Mouse (Mus musculus) mesoderm, embryonic 11.5 days (tissue): ENCODE measurements at regions not wholly inside any gene's neighbourhood (a gene's known extent, or its start where the extent isn't known, plus 50 kb on each side); places are given as distances from the start of the nearest gene placed in this dataset.

ENCODE experiments used
- DNase-seq: peaks from one replicate; pipeline ENCODE4 v3.0.0-alpha.2; 2012; ENCODE audit warnings: low read depth, low spot score

DNA sequence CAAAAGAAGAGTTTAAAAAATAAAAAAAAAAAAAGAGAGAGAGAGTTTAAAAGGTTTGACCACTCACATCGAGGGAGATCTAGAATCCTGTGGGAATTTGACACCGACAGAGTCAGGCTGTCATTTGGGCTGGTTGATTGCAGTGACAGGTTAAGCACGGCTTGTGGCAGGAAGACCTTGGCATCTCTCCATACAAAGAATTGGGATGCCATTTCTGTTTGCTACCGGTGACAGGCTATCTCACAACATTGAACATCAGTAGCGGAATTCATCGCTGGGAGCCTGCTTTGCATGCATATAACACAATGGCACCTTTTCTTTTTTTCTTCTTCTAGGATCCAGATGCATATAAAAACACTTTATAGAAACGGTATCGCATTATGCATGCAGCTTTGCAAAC is 53.7 kb upstream of the Gm26657 start:
- DNase-seq: no peak

DNA sequence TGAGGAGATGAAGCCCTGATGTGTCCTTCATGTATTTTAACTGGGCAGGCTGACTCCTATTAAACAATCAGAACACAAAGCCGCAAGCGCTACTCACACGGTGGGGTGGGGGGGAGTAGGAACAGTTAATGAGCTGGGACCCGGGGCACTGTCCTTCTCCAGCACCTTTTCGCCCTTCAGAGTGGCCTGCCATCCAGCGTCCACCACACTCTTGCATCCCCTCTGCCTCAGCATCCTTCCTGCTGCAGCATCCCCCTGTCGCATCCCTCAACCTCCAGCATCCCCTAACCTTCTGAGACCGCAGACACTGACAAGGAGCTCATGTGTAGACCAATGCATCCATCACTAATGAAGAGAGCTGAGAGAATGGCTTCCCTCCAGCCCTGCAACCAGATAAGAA is 54.2 kb upstream of the Gm26657 start:
- no peak for DNase-seq

DNA sequence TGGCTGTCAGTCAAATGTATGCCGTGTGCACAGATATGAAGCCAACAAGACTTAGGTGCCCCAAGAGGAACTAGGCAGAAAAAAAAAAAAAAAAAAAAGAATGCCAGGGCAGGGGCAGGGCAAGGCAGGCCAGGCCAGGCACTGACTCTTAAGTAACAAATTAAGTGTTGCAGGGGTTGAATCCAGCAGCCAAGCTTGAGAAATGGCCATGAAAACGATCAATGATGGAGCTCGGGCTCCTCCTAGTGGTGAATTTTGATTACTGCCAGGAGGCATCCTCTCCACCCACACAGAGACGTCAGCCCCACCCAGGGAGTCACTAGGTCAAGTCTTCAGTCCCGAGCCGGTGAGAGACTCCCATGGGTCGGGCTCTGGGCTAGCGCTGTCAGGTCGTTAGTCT is 54.7 kb upstream of the Gm26657 start:
- peak; percentile 90 for DNase-seq

DNA sequence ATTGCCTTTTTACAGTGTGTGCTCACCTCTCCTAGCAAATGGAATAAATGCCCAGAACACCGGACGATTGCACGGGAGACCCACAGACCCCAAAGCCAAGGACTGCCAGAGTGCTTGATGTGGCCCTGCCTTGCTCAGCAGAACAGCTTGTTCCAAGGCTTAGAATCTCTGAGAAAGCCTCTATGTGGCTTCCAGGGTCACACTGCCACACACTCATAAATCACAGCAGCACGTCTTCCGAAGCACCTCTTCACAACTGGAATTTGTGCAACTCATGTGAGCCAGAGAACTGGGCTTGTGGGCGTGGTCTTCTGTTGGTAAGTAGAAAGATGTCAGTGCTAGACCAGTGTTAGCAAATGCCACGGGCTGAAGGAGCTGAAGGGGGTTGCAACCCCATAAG is 55.8 kb upstream of the Gm26657 start:
- no peak for DNase-seq

DNA sequence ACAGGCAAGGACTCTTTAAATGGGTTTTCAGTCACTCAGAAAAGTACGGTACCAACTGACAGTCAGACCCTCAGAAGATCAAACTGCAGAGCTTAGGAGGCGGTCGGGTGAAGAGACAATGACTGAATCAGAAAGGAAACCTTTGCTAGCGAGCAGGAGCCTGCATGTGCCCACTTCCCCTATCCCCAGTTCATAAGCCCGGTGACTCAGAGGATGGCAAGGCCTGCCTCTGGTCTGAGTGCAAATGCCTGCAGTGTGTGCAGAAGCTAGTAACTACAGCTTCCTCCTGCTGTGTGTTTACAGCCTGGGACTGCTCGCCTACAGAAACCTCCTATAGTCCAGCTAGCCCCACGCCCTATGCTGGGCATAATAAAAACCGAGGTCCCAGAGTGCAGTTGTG is 58.7 kb upstream of the Gm26657 start:
- DNase-seq: no peak

DNA sequence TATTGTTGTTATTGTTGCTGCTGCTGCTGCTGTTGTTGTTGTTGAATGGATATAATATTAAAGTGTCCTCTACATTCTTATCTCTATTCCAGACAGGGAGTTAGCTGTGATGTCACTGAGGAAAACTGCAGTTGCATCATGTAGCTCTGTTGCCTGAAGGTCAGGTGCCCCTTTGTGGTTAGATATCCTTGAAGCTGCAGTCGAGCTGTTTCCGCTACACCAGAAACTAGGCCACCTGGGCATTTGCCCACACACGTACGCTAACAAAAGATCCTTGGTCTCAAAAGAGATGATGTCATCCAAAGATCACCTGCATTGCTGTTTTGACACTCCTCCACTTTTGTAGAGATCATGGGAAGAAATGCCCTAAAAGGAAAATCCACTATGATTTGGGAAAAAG is 66.0 kb upstream of the Gm26657 start:
- no peak for DNase-seq

DNA sequence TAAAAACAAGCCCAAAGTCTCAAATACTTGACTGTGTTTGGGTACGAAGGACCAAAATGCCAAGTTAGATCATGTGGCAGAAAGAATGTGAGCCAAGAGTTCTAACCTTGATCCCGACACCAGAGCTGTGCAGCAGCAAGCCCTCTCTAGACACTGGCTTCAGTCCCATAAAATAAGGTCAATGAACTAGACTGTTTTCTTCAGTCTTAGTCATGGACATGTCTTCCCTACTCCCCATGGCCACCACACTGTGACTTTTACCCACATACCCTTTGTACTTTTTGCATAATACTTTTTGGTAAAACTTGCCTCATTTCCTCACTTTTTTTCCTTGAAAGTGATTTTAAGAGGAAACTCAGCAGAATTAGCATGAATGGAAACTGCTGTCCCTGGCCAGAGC is 74.9 kb upstream of the Gm26657 start:
- DNase-seq: no peak

DNA sequence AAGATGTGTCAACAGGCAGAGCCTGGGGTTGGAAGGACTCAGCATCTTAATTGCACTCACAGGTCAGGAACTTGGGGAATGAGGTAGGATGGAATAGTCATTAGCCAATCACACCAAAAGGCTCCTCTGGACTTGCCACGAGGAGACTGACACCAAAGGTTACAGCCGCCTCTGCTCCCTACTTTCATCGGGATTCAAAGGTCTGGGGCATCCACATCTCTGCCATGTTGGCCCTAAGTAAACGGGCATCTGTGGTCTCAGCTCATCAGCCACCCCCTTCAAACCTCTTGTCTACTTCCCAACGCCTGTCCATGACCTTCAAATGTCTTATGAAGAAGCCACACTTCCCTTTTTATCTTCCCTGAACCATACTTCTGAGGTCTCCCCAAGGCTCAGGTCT is 78.1 kb upstream of the Gm26657 start:
- no peak for DNase-seq

DNA sequence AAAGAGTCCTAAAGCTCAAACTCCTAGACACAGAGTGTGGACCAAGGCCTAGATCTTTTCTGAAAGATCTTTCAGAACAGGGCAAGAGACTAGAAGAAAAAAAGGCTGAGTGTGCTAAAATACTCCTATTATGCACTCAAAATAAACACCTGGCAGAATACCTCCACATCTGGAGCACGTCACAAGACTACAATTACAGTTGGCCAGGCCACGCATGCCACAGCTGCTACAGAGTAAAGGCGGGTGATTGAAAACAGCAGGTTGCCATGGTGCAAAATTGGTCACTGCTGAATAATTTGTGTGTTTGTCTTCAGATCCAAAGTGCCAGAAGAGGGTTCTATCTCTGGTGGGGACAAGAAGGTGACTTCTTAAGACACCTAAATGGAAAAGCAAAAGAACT is 82.8 kb upstream of the Gm26657 start:
- no peak for DNase-seq

DNA sequence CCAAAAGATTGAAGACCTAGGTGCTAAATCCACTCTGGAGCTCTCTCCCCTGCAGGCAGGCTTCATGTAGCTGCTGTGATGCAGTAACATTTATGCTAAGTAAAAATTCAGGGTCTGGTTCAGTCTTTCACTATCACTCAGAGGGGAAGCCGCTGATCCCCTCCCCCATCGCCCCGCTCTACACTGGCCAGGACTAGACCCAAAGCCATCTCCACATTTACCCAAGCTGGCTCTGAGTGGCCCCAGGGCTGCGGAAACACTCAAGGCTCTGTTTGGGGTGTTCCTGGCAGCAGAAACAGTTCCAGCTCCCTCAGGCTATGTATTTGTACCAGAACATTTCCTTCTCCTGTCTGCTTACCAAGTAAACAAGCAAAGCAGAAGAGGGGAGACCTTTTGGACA is 85.5 kb upstream of the Gm26657 start:
- no peak for DNase-seq

DNA sequence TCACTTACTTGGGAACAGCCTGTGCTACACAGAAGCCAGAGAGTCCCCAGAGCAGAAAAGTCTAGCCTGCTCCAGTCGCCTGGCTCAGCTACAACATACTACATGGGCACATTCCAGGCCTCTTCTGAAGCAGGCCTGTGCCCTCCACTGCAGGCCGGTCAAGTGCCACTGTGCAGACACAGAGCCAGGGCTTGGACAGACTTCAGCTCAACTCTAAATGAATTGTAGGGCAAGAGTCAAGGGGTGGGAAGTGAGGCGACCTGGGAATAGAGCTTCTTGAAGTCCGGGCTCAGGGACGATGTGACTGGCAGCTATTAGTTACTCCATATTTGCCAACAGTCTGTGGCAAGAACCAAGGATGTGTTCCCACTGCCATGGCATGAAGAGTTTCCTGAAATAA is 87.1 kb upstream of the Gm26657 start:
- DNase-seq: no peak

DNA sequence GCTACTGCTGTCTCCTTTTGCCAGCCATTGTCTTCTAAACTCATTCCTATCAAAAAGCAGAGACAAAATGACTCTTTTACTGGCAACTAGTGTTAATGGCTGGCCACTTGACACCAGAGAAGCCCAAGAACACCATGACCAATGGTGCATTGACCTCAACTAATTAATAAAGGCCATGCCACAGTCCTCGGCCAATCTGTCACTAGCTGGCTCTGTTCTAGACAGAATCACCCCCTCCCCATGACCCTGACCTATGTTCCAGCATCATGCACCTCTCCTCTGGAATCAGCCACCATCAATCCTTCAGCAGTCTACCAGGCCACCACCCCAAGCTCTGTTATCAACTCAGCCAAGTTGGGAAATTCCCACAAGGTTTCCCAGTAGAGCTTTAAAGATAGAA is 90.1 kb upstream of the Gm26657 start:
- no peak for DNase-seq

DNA sequence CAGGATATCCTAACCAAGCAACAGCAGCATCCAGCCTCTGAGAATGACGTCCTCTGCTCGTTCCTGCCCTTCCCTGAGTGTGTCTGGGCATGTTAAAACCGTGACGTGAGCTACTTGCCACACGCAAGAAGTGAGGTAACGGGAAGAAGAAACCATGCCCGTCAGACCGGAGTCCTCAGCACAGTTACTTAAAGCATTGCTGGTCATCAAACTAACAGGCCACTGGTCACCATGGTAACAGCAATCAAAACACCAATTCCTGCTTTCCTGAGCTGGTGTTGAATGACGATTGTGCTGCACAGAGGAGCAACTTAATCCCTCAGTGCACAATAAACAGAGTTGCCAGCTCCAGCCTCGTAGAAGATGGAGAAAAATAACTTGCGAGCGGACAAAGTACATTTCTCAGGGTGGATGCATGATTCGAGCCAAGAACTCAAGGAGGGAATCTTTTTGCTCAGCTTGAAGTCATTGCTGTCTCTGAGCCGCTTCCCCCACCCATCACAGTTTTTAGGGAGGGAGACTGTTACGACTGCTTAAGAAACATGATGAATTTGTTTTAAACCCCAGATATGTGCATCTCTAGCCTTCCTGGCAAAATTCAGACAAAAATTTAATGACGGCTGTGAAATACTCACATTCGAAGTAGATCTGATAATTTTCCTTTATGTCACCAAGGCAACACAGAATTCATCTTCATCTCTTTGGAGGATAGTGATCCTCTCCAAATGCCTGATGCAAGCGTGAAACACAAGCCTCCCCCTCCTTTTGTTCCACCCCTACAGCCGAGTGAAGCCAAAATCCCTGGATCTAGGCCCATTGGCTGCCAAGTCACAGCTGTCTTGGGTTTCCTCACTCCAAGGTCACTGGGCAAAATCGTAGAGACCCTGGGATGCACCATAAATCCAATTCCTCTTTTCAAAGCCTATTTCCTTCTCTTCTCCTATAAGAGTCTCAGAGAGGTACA is 95.6 kb upstream of the Gm26657 start:
- peak; percentile 85 for DNase-seq

DNA sequence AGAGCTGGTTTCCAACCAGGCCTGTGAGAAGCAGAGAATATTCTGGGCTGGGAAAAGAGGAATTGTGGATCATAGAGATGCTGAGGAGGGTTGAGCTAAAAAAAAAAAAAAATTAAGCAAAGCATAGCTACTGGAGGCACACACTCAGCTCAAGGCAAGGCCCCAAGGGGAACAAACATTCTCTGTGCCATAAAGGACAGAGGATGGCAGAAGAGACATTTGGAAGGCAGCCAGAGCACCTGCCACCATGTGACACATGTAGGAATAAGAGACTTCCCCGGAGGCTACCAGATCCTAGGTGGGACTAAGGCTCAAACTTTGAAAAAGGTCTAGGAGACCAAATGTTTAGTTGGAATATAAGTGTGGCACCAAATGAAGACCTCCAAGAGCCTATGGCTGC is 96.4 kb upstream of the Gm26657 start:
- no peak for DNase-seq

DNA sequence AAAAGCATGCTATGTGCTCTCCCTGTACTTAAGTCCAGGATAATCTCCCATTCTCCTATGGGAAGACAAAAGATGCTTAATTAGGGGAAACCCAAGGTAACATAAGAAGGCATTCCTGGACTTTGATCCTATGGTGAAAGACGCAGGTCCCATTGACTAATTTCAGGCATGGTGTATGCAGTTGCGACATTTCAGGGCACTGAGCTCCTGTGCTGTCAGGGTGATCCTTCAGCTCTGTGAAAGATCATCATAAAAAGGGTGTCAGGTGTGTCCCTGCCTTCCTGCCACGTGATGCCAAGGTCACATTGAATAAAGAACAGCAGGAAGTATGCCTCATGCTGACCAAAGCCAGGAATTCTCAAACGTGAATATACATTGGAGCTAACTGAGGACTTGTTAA is 100.2 kb upstream of the Gm26657 start:
- no peak for DNase-seq

DNA sequence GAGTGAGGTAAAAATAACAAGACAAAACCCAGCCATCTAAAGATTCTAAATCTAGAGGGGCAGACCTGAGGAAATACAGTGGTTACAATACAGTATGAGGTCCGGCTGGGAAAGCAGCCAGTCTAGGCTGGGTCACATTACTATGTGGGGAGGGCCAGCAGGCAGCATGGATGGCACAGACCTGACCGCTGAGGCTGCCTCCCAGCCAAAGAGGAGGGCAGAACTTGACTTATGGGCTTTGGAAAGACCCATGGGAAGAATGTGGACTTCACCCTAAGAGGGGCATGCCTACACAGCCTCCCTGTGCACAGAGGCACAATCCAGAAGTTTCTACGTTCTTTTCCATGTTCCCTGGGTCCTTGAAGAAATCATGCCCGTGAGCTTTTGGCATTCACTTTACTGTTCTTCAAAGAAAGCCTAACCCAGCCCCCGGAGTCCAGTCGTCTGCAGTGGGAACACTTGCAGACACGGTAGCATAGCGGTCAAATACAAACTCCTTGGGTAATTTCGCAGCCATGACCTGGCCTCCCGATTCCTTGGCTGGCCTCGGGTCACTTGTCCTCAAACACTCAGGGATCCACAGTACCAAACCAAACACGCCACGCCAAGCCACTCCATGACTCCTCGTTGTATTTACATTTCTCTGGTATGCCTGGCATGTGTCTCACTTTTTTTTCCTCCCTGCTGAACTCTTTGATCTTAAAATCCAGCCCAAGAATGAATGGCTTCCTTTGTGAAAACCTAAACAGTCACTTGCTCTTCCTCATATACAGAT is 101.0 kb upstream of the Gm26657 start:
- DNase-seq: peak; percentile 68

DNA sequence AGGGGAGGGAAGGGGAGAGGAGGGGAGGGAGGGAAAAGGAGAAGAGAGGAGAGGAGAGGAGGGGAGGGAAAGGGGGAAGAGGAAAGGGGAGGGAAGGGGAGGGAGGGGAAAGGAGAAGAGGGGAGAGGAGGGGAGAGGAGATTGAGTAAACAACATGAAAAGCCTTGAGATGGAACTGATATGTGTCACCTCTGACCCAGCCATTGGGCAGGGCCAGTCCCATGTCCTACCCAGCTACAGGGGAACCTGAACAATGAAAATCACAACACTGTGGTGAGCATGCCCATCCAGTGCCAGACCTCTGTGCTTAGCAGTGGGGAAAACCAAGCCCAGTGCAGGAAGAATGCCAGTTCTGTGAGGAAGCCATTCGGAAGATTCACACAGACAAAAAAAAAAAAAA is 103.6 kb upstream of the Gm26657 start:
- no peak for DNase-seq

DNA sequence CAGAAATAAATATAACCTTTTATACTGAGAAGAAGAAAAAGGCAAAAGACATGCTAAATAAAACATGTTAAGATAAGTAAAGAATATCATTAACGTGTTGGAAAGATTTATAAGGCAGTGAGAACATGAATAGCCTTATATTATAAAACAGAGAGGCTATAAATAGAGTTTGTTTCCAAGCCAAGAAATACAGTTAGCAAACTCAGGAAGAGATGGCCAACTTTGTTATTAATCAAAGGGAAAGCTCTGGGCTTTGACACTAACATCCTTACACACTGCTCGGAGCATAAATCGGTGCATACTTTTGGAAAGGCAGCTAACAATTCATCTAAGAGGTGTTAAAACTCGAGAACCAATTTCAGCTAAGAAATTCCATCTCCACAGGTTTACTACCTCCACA is 106.3 kb upstream of the Gm26657 start:
- DNase-seq: no peak

DNA sequence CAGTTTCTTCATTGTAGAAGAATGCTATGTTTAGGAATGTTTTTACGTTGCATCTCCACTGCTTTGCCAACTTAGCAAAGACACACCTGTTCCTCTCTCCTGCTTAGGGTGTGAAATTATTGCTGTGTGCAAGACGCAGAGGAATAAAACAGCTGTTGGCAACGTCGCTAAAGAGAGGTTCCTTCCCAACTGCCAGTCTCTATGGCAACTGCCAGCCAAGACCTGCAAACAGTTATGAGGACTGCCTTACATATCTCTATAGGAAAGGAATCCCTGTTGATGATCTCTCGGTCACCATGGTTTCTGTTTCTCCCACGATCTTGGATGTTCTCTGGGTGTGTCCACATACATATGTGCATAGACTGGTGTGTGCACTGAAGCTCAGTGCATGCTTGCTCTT is 109.6 kb upstream of the Gm26657 start:
- no peak for DNase-seq

DNA sequence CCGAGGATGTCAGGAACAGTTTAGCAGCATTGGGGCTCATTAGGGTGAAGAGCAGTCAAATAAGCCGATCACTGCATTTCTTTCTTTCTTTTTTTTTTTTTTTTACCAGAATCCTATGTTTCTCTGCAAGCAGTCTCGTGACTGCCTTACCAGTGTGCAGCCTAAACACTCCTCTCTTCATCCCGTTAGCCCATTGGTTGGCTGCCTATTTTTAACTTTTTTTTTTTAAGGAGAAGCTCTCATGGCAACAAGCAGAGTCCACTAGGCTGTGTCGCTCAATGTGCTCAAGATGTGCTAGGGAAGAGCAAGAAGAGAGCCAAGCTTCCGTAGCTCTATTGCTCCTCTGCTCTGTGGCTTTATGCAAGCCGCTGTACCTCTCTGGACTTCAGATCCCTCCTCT is 112.7 kb upstream of the Gm26657 start:
- DNase-seq: no peak

DNA sequence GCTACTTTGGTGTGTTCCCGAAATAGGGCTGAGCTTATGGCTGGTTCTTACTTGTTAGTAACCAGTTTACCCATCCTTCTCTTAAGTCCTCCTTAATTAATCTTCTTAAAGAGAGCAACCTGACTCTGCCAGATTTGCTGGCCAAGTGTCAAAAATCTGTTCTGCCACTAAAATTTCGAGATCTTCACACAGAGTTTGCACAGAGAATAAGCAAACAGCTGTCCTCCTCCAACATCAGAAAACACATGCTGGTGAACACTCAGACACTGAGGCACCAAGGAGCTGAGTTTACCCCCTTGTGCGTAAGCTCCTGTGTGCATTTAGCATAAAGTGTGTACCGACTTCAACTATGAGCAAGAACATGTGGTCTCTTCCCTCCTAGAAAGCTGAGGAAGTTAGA is 118.1 kb upstream of the Gm26657 start:
- no peak for DNase-seq

DNA sequence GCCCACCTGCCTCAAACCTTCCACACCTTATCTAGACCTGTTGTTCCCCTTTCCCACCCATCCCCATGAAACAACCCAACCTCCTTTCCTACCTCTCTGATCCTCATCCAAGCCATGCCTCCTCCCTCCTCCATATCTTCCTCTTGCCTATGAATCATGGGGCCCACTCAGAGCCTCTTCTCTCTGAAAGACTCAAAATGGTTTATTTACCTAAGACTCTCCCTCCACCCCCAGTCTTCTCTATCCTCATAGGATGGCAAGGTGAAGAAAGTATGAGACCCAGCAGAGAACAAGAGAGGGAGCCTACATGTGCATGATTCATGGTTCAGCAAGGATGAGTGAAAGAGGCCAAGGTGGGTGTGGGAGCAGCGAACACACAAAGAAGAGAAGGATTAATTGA is 118.5 kb upstream of the Gm26657 start:
- DNase-seq: no peak

DNA sequence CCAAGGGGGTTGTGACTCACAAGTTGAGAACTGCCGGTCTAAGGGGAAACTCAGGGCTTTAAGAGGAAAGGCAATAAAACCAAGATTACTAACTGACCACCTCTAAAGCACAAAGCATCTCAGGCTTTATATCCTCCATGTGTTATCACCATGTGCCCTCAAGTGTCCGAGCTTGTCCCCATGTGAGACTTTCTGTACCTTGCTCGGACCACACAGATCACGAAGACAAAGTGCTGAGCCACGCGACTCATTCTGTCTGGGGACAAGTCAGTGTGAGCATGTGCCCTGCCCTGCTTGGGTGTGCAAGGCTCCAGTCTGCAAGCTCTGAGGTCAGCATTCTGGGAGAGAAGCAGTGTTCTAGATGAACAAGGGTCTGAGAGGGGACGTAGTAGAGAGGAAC is 119.2 kb upstream of the Gm26657 start:
- DNase-seq: no peak
